Mouse (Mus musculus): Measurements from ENCODE around the gene Mxra8. TPM values are rescaled to one million over a fixed set of nuclear protein-coding genes. Genes with fewer than 3 reads are reported as not detected.

Mxra8 gene
- 10 to 100 TPM; 56.6 to 59.6 TPM for total RNA-seq (2021)
- long read RNA-seq, experiment 1, partial matches to known transcripts: 14 of 35 reads
- long read RNA-seq, experiment 1, other reads (novel, unspliced or antisense): 20 of 35 reads
- long read RNA-seq, experiment 2, partial matches to known transcripts: 5 of 27 reads
- long read RNA-seq, experiment 2, other reads (novel, unspliced or antisense): 22 of 27 reads

- DNase-seq: peak; percentile 86
These were observed at the start of gene Mxra8 for GRCm38 (mm10) chr4:155839483-155839910. TSS of gene Mxra8 (plus strand) at chr4:155839680.

GRCm38 (mm10) chr4:155790021-155790489 is 49.4 kb upstream of the Mxra8 start, which contains the start of gene Ankrd65:
TSS of gene Ankrd65 (plus strand) at chr4:155790439.
- DNase-seq: no peak

- DNase-seq: no peak
These were observed 48.8 kb upstream of the Mxra8 start for GRCm38 (mm10) chr4:155790650-155791161.

- DNase-seq: no peak
These were observed 48.1 kb upstream of the Mxra8 start for GRCm38 (mm10) chr4:155791240-155791933.

GRCm38 (mm10) chr4:155793730-155794129 is 45.8 kb upstream of the Mxra8 start:
- DNase-seq: no peak

- DNase-seq: no peak
These were observed 37.4 kb upstream of the Mxra8 start for GRCm38 (mm10) chr4:155802075-155802474.

GRCm38 (mm10) chr4:155802741-155803339 is 36.6 kb upstream of the Mxra8 start, which contains the start of gene Mrpl20:
TSS of gene Mrpl20 (plus strand) at chr4:155802878.
- DNase-seq: no peak

- peak; percentile 97 for DNase-seq
These were observed 36.0 kb upstream of the Mxra8 start for GRCm38 (mm10) chr4:155803340-155804041.

GRCm38 (mm10) chr4:155807841-155808240 is 31.6 kb upstream of the Mxra8 start:
- DNase-seq: no peak

- DNase-seq: peak; percentile 95
These were observed 27.4 kb upstream of the Mxra8 start, which contains the start of gene Ccnl2 for GRCm38 (mm10) chr4:155811929-155812664. TSS of gene Ccnl2 (plus strand) at chr4:155812489.

- DNase-seq: peak; percentile 57
These were observed 26.8 kb upstream of the Mxra8 start for GRCm38 (mm10) chr4:155812665-155813181.

GRCm38 (mm10) chr4:155817533-155817932 is 21.9 kb upstream of the Mxra8 start:
- DNase-seq: no peak

- DNase-seq: no peak
These were observed 18.5 kb upstream of the Mxra8 start for GRCm38 (mm10) chr4:155821025-155821424.

GRCm38 (mm10) chr4:155823443-155823842 is 16.0 kb upstream of the Mxra8 start:
- DNase-seq: no peak

- DNase-seq: no peak
These were observed 9.6 kb upstream of the Mxra8 start for GRCm38 (mm10) chr4:155829866-155830265.

- no peak for DNase-seq
These were observed 8.9 kb upstream of the Mxra8 start for GRCm38 (mm10) chr4:155830596-155830995.

GRCm38 (mm10) chr4:155831205-155831766 is 8.2 kb upstream of the Mxra8 start, which contains the start of gene Aurkaip1:
TSS of gene Aurkaip1 (plus strand) at chr4:155831272.
- peak; percentile 97 for DNase-seq

- DNase-seq: peak; percentile 54
These were observed 7.6 kb upstream of the Mxra8 start for GRCm38 (mm10) chr4:155831831-155832230.

GRCm38 (mm10) chr4:155832321-155832720 is 7.2 kb upstream of the Mxra8 start:
- no peak for DNase-seq

- no peak for DNase-seq
These were observed 6.2 kb upstream of the Mxra8 start for GRCm38 (mm10) chr4:155833234-155833633.

GRCm38 (mm10) chr4:155833836-155834235 is 5.6 kb upstream of the Mxra8 start:
- DNase-seq: peak; percentile 89

All from adrenal gland, postnatal 10 days (tissue).